Mouse (Mus musculus): ENCODE measurements at regions not wholly inside any gene's neighbourhood (a gene's known extent, or its start where the extent isn't known, plus 50 kb on each side); places are given as distances from the start of the nearest gene placed in this dataset.

DNA sequence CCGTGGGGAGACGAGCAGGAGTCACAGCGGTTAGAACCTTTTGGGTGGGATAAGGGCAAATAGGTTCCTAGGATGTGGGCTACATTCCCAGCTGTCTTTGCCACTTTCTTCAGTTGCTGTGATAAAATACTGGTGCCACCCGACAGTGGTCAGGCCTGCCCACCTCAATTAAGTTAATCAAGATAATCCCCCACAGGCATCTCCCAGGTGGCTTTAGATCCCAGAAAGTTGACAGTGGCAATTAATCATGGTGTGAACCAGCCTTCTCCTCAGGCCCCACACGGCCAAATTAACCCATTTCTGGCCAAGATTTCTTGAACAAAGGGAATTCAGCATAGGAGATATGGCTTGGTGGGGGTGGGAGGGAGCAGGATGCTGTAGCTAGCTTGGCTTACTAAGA is 186.3 kb downstream of the Adgrd1 start:
- no peak for TF ChIP-seq CTCF (IDR thresholded peaks at IDR 0.05; ENCODE audit: borderline replicate concordance, insufficient read depth, low read length)
- no peak for TF ChIP-seq POLR2A (IDR thresholded peaks at IDR 0.05; ENCODE audit: low read depth, low read length)
